Mouse (Mus musculus) left cerebral cortex, postnatal 36 days (tissue): ENCODE results near the gene Chic2. TPM values are rescaled to one million over a fixed set of nuclear protein-coding genes. Genes with fewer than 3 reads are reported as not detected.

Experiments
- DNase-seq, 2 experiments: peaks; one replicate each; pipeline ENCODE4 v3.0.0; 2021 to 2022; ENCODE audit warnings: low spot score in 2 of 2, mixed read lengths in 1 of 2
- intact Hi-C: fragments of 180-260 bp; cut with DNase I; formaldehyde crosslinking; loops from one replicate; pipeline ENCODE4 v1.15.1; 2025
- total RNA-seq, 2 experiments: library from RNA; stranded (reverse); gene quantifications; 2 replicates each; pipeline ENCODE4 v1.2.3; 2021

The Chic2 gene
- total RNA-seq = 10 to 100 TPM; 15.3 to 18.8 TPM

DNA sequence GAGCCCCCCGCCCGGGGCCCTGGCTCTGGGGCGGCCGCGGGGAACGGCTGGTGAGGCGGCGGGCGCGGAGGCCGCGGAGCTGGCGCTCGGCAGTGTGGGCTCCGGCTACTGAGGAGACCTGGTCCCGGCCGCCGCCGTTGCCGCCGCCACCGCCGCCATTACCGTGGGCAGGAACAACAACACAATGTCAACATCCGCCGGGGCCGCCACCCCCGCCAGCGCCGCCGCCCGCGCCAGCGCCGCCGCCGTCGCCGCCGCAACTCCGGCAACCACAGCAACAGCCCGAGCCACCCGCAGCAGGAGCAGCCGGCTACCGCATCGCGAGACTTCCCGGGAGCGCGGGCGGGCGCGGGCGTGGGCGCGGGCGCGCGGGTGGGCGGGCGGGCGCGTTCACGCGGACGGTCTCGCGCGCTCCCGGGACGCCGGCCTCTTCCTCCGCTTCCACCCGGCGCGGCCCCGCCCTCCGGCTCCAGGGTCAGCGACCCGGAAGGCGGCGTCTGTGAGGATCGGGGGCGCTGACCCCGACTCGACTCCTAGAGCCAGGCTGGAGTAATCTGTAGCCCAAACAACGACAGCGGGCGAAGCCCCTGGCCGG is at the start of gene Chic2:
Gene Chic2 (minus strand): TSS at position 465 of the 595 bp plus-strand sequence.
- intact Hi-C loops = loop anchor here (5.0 kb wide), 1 partner anchor 102 kb away; no protein-coding TSS in a partner anchor
- DNase-seq = peak; percentile 79 to 85

- intact Hi-C loops = no loop called here
- no peak for DNase-seq
These were observed 41.3 kb upstream of the Chic2 start for GRCm38 (mm10) chr5:75085906-75086305.

DNA sequence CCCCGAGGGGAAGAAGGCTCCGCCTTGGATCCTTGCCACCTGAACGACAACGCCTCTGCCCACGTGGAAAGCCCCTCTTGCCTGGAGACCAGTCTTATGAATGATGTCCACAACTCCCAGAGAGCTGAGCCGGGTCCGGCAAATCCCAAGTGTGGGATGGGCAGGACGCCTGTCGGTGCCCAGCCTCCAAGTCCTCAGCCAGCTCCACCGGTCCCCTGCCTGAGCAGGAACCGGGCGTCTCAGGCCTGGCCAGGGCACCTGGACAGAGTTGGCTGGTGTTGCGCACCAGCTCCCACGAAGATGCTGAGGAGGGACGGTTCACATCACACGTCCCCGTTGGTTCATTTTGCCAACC is 40.9 kb upstream of the Chic2 start:
- intact Hi-C loops = no loop called here

DNA sequence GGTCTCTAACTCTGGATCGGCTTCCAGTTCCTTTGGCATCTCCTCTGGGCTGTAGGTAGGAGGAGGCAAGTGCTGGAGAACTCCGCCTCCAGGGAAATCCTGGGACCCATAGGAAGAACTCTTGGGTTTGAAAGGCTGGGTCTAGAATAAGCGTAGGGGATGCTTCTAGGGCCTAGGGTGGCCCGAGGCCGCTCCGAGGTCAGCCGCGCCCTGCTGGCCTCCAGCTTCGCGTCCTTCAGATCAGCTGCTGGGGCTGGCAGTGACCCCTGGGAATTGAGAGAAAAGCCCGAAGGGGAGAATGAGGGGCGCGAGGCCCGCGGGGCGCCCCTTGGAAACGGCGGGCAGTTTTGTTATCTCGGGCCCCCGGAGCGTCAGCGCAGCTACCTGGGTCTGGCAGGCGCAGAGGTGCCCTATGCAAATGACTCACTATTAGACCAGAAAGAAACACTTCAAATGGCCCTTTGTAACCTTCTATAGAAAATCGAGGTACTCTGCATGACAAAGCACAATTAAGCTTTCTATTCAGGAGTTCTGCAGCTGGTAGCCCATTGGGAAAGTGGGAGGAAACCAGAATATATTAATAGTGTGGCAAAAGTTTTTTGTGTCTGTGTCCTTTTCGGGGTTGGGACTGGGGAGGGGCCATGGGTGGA is 40.4 kb upstream of the Chic2 start:
- no peak for DNase-seq
- intact Hi-C loops = no loop called here

More for the DNA sequence above, 40.9 kb upstream of the Chic2 start:
- DNase-seq = no peak

DNA sequence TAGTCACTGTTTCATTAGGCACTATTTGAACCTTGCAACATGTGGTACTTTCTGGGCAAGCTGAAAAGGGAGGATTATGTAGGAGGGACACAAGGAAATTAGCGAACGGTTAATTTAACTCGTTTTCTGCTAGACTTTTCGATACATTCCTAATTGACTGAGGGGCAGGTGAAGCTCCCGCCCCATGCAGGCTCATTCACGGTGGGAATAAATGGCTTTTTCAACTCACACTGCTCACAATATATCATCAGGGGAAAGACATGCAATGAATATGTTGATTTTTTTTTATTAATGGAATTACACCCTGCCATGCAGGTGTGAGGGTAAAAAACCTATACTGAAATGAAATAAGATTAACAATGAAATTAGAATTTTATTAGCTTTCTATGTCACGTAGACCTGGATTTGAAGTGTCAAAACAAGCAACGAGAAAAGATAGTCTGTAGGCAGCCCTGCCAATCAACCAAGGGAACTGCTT is 39.9 kb upstream of the Chic2 start:
- intact Hi-C loops = no loop called here
- DNase-seq = no peak

DNA sequence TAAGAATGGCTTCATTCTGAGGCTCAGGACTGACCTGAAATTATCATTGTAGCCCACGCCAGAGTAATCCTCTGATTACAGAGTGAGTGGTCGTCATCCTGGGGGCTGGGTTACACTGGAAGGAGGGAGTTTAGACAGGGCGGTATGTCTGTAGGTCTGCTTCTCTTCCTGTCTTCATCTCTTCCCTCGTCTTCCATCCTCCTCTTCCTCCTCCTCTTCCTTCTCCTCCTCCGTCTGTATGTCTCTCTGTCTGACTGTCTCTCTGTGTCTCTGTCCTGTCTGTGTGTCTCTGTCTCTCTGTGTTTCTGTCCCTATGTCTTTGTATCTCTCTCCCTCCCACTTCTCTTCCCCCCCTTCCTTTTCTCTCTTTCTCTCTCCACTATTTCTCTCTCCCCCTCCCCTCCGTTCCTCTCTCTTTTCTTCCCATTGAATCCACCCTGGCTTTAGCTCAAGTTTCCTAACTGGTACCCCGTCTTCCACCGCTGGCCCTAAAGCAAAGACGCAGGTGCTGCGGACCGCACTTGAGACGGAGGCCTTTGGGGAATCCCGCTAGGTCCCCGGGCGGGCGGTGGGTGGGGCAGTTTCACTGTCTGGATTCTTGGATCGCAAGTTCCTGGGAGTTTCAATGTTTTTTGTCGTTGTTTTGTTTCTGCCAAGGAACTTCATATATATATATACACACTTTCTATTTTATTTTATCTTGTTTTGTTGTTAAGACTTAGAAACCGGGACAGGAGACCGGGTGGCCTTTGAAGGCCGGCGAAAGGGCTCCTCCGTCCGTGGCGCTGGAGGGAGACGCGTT is 39.2 kb upstream of the Chic2 start:
- DNase-seq = no peak
- intact Hi-C loops = no loop called here

- intact Hi-C loops = no loop called here
- DNase-seq = no peak
These were observed 38.5 kb upstream of the Chic2 start for GRCm38 (mm10) chr5:75083061-75083460.

DNA sequence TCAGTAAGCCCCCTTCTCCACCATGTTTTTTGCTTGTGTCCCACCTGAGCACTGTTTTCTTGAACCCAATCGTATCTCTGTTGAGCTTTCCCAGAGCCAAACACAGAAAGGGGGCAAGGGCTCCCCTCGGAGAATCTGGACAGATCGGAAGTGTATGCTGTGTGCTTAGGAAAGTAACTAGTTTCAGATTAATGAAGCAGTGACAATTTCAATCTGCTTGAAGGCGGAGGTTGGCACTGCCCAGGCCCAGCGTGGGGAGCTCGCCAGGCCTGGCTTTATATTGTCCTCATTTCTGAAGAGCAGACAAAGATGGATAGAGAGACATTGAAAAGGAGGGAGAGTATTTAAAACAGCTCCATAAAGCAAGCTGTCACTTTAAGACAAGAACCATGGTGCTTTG is 37.9 kb upstream of the Chic2 start:
- intact Hi-C loops = no loop called here

DNA sequence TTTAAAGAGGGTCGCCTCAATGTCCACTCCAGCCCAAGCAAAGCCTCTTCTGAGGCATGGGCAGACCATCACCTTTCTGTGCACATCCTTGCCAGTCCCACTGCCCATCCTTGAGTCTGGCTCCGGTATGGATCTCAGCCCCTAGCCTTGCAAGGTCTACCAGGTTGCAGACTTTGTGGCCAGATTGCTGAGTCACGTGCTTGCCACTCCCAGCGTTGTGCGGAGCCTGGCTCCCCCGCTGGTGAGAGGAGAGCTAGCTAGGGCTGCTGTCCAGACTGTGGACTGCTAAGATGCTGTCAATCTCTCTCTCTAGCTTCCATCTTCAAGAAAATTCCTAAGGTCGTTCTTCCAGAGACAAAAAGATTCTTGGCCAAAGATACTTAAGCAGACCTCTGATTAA is 35.0 kb upstream of the Chic2 start:
- no peak for DNase-seq
- intact Hi-C loops = no loop called here

More for the DNA sequence above, 37.9 kb upstream of the Chic2 start:
- DNase-seq = no peak

DNA sequence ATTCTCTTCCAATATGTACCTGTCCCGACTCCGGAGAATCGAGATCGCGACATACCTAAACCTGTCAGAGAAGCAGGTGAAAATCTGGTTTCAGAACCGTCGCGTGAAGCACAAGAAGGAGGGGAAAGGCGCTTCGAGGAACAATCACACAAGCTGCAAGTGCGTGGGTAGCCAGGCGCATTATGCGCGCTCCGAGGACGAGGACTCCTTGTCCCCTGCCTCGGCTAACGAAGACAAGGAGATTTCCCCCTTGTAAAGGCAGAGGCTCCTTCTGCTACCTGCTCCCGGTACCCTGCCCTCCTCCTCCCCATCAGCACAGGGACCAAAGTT is 32.4 kb upstream of the Chic2 start:
- intact Hi-C loops = no loop called here

DNA sequence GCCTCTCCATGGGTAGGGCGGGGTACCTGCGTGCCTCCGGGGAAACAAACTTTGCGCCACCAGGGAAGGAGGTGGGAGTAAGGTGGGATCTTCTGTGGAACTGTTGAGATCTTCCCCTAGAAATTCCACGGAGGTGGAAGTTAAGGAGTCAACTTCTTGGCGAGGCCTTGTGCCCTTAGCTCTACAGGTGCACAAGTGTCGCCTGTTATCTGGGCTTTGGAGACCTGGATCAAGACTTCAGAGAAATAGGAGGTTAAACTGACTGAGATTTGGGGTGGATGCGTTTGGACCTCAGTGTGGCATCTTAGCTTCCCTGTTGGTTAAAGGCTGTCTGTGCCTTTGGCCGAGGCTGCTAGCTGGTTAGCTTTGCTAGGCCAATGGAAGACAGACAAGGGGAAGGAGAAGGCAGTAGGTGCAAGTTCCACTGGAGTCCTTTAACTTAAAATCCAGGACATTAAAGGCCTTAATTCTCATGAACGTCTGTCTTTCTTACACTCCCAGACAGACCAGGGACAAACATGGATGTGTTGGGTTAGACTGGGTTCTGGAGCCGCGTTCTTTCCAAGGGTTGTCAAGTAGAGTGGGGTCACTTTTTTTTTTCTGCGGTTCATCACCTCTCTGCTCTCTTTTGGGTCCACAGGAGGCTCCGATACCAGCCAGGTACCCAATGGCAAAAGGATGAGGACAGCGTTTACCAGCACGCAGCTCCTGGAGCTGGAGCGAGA is 31.9 kb upstream of the Chic2 start:
- intact Hi-C loops = no loop called here
- no peak for DNase-seq

More for the DNA sequence above, 32.4 kb upstream of the Chic2 start:
- no peak for DNase-seq

GRCm38 (mm10) chr5:75075383-75075941 is 30.9 kb upstream of the Chic2 start, which contains the start of gene Gsx2:
Gsx2 (plus strand) TSS chr5:75075601.
- DNase-seq = no peak
- intact Hi-C loops = no loop called here

DNA sequence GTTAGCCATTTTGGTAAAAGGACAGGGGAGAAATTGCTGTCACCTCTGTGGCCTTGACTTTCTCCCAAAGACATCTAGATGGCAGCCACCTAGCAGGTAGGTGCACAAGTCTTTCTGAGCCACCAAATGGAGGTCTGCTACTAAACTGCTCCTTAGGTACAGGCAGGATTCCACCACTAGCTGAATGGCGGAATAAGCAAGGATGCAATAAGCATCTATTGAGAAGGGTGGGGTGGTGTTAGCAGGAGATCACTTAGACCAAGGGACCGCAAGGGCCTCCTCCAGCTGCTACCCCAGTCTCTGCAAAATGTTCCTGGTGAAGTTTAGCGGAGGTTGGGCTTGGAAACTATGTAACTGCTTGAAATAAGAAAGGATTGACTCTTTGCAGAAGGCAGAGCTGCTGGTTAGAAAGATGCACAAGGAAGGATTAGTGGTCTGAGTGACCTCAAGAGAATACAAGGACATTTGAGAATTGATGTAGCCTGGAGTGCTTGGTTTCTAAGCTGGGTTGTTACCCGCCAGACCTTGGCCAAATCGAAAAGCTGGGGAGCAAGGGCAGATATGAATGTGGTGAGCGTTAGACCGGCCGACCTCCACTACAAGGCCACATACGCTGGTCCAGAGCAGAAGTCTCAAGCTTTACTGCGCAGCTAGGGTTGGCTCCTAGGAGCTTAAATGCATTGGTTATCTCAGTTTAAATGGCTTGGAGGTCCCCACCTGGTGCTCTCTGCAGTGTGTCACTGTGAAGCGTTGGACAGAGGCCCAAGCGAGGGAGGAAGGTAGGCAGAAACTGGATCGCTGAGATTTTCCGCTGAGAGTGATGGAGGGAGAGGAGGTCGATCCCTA is 30.2 kb upstream of the Chic2 start:
- intact Hi-C loops = loop anchor here (5.0 kb wide), 1 partner anchor 78 kb away; the partner anchor contains the start of gene Pdgfra
- DNase-seq = no peak

GRCm38 (mm10) chr5:75074132-75074531 is 29.6 kb upstream of the Chic2 start:
- intact Hi-C loops = loop anchor here (5.0 kb wide), 1 partner anchor 78 kb away; the partner anchor contains the start of gene Pdgfra
- DNase-seq = no peak

GRCm38 (mm10) chr5:75073684-75074083 is 29.1 kb upstream of the Chic2 start:
- intact Hi-C loops = loop anchor here (5.0 kb wide), 1 partner anchor 79 kb away; the partner anchor contains the start of gene Pdgfra
- no peak for DNase-seq

GRCm38 (mm10) chr5:75073167-75073566 is 28.6 kb upstream of the Chic2 start:
- intact Hi-C loops = loop anchor here (5.0 kb wide), 1 partner anchor 79 kb away; the partner anchor contains the start of gene Pdgfra
- no peak for DNase-seq

DNA sequence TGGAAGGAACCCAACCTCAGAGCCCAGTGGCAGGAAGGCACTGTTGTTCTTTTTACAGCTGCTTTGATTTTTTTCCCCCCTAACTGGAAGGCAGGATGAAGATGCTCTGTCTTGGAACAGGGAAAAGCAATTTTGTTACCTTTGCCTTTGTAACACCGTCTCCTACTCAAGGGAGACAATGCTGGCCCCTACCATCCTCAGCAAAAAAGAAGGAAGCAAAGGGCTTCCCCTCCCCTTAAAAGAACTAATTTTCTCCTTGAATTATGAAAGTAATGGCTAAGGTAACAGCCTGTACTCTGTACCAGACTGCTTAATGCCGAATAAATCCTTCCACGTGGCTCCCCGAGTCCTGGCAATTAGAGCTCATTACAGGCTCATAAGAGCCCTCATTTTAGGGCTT is 28.0 kb upstream of the Chic2 start:
- DNase-seq = no peak
- intact Hi-C loops = loop anchor here (5.0 kb wide), 1 partner anchor 80 kb away; the partner anchor contains the start of gene Pdgfra

- intact Hi-C loops = loop anchor here (5.0 kb wide), 1 partner anchor 80 kb away; the partner anchor contains the start of gene Pdgfra
- DNase-seq = no peak
These were observed 27.4 kb upstream of the Chic2 start for GRCm38 (mm10) chr5:75071951-75072350.
